Mouse (Mus musculus): Measurements from ENCODE around the gene Akr1c19. TPM values are rescaled to one million over a fixed set of nuclear protein-coding genes. Genes with fewer than 3 reads are reported as not detected.
"Not testable (repeated sequence)": the region's sequence is repeated elsewhere in the genome, so short reads cannot be mapped to it uniquely, and the experiment has no call there.

The Akr1c19 gene
- 0.12 TPM in 1 of 2 replicates, not detected in the other for total RNA-seq (2017)

DNA sequence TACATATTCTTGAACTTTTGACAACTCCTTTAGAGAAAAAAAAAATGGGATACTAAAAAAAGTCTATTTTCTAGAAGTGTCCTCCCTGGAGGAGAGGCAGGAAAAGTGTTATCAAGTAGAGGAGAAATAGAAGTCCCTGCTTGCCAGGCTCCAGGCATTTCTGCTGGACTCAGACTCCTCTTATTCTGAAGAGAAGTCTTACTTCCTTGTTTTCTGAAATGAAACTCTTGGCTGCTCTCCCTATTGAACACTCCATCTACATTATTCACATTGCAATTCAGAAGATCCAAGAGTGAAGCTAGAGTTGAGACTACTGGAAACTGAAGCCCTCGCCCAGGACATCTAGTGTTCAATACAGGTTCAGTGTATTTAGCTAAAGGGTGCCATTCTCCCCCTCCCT, at the start of gene Akr1c19:
Gene Akr1c19 (plus strand): TSS at position 260 of the 400 bp plus-strand sequence.
- ATAC-seq (ENCODE audit: extremely low read depth, insufficient number of reproducible peaks, low FRiP score, poor library complexity, severe bottlenecking), result no peak

GRCm38 (mm10) chr13:4181321-4181720, 47.2 kb upstream of the Akr1c19 start:
- ATAC-seq (ENCODE audit: extremely low read depth, insufficient number of reproducible peaks, low FRiP score, poor library complexity, severe bottlenecking), result not testable (repeated sequence)

DNA sequence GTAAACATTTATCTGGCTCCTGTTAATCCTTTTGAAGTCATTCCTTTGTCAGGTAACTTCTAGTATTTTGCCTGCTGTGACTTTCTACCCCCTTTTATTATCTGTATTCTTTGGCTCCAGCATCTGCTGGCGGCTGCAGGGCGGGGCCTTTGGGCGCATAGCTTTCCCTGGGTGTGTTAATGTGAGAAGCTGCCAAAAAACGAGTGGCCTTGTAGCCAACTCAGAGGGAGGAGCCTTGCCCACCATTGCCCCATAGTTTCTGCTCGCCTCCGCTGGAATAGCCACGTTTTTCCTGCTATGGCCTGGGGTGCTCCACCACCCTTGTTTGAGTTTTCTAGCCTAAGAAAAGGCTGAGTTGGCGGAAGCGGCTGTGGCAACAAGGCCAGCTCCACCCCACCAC, 45.4 kb upstream of the Akr1c19 start:
- ATAC-seq (ENCODE audit: extremely low read depth, insufficient number of reproducible peaks, low FRiP score, poor library complexity, severe bottlenecking), result no peak

DNA sequence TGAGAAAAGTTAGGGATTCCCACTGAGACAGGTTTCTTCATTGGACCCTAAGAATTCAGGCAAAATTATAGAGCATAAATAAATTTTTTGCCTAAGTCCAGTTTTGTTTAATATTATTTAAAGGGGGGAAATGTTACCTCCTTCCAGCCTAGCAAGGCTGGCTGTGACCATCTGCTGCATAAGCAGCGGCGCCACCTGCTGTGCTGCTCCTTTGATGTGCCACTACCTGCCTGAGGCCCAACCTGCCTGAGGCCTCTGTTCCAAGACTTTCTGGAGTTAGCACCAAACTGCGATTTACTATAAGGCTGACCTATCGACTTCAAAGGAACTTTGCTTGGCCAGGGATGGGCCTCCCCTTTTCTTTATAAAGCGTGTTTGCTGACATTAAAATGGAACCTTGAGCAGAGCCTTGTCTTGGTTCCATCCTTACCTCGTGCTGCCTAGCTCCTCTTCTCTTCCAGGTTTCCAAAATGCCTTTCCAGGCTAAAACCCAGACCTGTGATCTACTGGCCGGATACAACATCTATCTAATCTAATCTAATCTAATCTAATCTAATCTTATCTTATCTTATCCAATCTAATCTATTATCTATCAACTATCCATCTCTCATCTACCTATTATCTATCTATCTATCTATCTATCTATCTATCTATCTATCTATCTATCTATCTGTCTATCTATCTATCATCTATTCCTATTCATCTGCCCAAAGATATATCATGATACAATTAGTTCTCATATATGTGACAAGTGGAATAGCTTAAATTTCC, 41.7 kb upstream of the Akr1c19 start:
- not testable (repeated sequence) for ATAC-seq (ENCODE audit: extremely low read depth, insufficient number of reproducible peaks, low FRiP score, poor library complexity, severe bottlenecking)

DNA sequence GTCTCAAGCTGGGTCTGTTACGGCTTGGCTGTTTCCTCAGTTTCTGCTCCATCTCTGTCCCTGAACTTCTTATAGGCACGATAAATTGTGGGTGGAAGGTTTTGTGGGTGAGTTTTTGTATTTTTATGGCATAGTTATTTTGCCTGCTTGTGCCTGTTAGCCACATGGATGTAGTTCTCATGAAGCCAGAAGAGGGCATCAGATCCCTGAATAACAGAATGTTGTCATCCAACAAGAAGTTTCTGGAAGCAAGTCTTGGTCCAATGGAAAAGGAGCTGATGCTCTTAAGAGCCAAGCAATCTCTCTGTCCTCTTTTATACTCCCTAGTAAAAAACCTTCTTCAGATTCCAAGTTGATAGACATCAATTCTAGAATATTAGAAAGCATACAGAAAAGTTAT, 40.3 kb upstream of the Akr1c19 start:
- no peak for ATAC-seq (ENCODE audit: extremely low read depth, insufficient number of reproducible peaks, low FRiP score, poor library complexity, severe bottlenecking)

- ATAC-seq (ENCODE audit: extremely low read depth, insufficient number of reproducible peaks, low FRiP score, poor library complexity, severe bottlenecking), result peak; percentile 26; the same call in 1 of the 2 replicates
These were observed 37.6 kb upstream of the Akr1c19 start, which contains the start of gene Akr1c13 for GRCm38 (mm10) chr13:4190904-4191303. Gene Akr1c13 (plus strand): TSS chr13:4191150.

- ATAC-seq (ENCODE audit: extremely low read depth, insufficient number of reproducible peaks, low FRiP score, poor library complexity, severe bottlenecking), result no peak
These were observed 36.0 kb upstream of the Akr1c19 start for GRCm38 (mm10) chr13:4192511-4192910.

- ATAC-seq (ENCODE audit: extremely low read depth, insufficient number of reproducible peaks, low FRiP score, poor library complexity, severe bottlenecking), result no peak
These were observed 22.2 kb upstream of the Akr1c19 start for GRCm38 (mm10) chr13:4206147-4206903.

- no peak for ATAC-seq (ENCODE audit: extremely low read depth, insufficient number of reproducible peaks, low FRiP score, poor library complexity, severe bottlenecking)
These were observed 16.8 kb upstream of the Akr1c19 start for GRCm38 (mm10) chr13:4211560-4212299.

- no peak for ATAC-seq (ENCODE audit: extremely low read depth, insufficient number of reproducible peaks, low FRiP score, poor library complexity, severe bottlenecking)
These were observed 16.2 kb upstream of the Akr1c19 start for GRCm38 (mm10) chr13:4212309-4212708.

GRCm38 (mm10) chr13:4215496-4215895, 13.0 kb upstream of the Akr1c19 start:
- ATAC-seq (ENCODE audit: extremely low read depth, insufficient number of reproducible peaks, low FRiP score, poor library complexity, severe bottlenecking), result not testable (repeated sequence)

- no peak for ATAC-seq (ENCODE audit: extremely low read depth, insufficient number of reproducible peaks, low FRiP score, poor library complexity, severe bottlenecking)
These were observed 2.5 kb downstream of the Akr1c19 start for GRCm38 (mm10) chr13:4230841-4231623.

DNA sequence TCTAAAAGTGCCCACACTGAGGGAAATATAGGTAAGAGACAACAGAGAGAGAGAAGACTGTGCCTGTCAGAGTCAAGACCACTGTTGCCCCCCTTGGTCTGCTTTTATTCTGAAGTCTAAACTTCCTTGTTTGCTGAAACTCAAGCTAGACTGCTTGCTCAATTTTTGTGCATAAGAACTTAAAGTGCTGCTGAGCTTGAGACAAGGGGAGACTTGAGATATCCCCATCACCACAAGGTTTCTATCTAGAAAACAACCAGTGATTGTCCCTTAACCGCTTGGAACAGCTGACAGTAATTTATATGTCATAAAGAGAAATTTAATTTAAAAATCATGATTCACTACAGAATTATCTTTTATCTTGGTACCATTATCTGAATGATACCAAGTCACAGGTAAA, 4.6 kb downstream of the Akr1c19 start:
- ATAC-seq (ENCODE audit: extremely low read depth, insufficient number of reproducible peaks, low FRiP score, poor library complexity, severe bottlenecking), result no peak

DNA sequence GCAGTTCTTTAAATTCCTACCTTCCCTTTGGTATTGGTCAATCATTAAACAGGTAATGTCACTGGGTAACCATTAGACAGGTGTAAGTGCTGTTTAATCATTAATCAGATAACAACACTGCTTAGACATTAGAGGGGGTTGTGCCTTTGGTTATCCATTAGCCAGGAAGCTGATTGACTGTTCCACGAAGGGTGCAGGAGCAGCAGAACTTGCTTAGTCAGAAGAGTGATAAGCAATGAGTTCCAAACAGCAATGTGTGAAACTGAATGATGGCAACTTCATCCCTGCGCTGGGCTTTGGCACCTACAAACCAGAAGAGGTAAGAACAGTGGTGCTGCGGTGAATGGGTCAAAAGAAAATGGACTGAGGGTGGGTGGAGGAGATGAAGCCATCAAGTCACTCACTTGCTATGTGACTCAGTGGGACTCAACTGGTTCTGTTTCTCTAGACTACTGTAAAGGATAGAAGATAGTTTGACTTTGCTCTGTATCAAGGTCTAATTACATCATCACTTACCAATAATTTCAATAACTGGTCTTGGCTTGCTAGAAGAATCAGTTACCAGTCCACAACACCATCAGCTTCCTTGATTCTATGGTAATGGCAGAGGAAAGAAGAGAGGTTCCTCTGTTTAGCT, 5.2 kb downstream of the Akr1c19 start:
- ATAC-seq (ENCODE audit: extremely low read depth, insufficient number of reproducible peaks, low FRiP score, poor library complexity, severe bottlenecking), result no peak

GRCm38 (mm10) chr13:4244861-4245559, 16.5 kb downstream of the Akr1c19 start:
- ATAC-seq (ENCODE audit: extremely low read depth, insufficient number of reproducible peaks, low FRiP score, poor library complexity, severe bottlenecking), result no peak

GRCm38 (mm10) chr13:4249347-4249746, 20.8 kb downstream of the Akr1c19 start:
- ATAC-seq (ENCODE audit: extremely low read depth, insufficient number of reproducible peaks, low FRiP score, poor library complexity, severe bottlenecking), result no peak

DNA sequence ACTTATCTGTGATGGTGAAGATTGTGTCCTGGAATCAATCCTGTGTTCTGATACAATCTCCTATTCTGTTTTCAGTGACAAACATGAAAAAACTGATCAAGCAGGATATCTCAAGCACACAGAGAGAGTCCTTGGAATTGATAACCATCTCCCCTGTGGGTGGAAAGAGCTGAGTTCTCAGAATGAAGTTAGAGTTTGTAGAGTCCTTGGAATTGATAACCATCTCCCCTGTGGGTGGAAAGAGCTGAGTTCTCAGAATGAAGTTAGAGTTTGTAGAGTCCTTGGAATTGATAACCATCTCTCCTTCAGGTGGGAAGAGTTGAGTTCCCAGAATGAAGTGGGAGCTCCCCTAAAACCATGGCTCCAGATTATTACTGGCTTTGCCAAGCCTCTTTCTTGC, 28.4 kb downstream of the Akr1c19 start:
- ATAC-seq (ENCODE audit: extremely low read depth, insufficient number of reproducible peaks, low FRiP score, poor library complexity, severe bottlenecking), result not testable (repeated sequence)

GRCm38 (mm10) chr13:4257349-4257748, 28.8 kb downstream of the Akr1c19 start:
- ATAC-seq (ENCODE audit: extremely low read depth, insufficient number of reproducible peaks, low FRiP score, poor library complexity, severe bottlenecking), result no peak
